Mouse (Mus musculus) hindbrain, embryonic 12.5 days (tissue): ENCODE measurements around the gene Trp73. TPM values are rescaled to one million over a fixed set of nuclear protein-coding genes. Genes with fewer than 3 reads are reported as not detected.

Experiments
- ATAC-seq: fragments of 200-750 bp; cut with Nextera tagmentation; 2 replicates; pipeline ENCODE4 v1.8.0; 2017; ENCODE audit warnings: moderate TSS enrichment; ENCODE audit not compliant: low FRiP score
- H3K27ac ChIP-seq: fragments of 300-500 bp; sonication (generic); 2 replicates; pipeline ENCODE4 v1.5.1; 2016; ENCODE audit warnings: mild to moderate bottlenecking
- H3K27me3 ChIP-seq: fragments of 300-500 bp; sonication (generic); 2 replicates; pipeline ENCODE4 v1.6.1; 2016; ENCODE audit warnings: mild to moderate bottlenecking
- H3K36me3 ChIP-seq: fragments of 300-500 bp; sonication (generic); 2 replicates; pipeline ENCODE4 v1.6.1; 2016; ENCODE audit warnings: mild to moderate bottlenecking
- H3K4me1 ChIP-seq: fragments of 300-500 bp; sonication (generic); 2 replicates; pipeline ENCODE4 v1.6.1; 2016
- H3K4me2 ChIP-seq: fragments of 300-500 bp; sonication (generic); replicated peaks from 2 replicates; pipeline ENCODE4 v1.6.1; 2016; ENCODE audit warnings: mild to moderate bottlenecking
- H3K4me3 ChIP-seq: fragments of 300-500 bp; sonication (generic); 2 replicates; pipeline ENCODE4 v1.5.1; 2016; ENCODE audit warnings: mild to moderate bottlenecking
- H3K9ac ChIP-seq: fragments of 300-500 bp; sonication (generic); 2 replicates; pipeline ENCODE4 v1.6.1; 2016; ENCODE audit warnings: mild to moderate bottlenecking, moderate library complexity
- H3K9me3 ChIP-seq: fragments of 300-500 bp; sonication (generic); replicated peaks from 2 replicates; pipeline ENCODE4 v1.6.1; 2016; ENCODE audit warnings: mild to moderate bottlenecking
- WGBS: fragments of 180-500 bp; shearing (Covaris S2); methylation state at CpG from one replicate; pipeline ENCODE4 v1.1.7; 2016; 5-methylcytosine and 5-hydroxymethylcytosine counted together
- polyA plus RNA-seq: library from polyadenylated mRNA; unstranded; fragments of >200 nt; fragmentation: Nextera tagmentation; extraction: Ambion mirVana; gene quantifications from 2 replicates; pipeline ENCODE4 v1.2.1, GENCODE M21; 2016

Trp73 gene
- polyA plus RNA-seq, 1 experiment from 2014 or later = 1.7 TPM

DNA sequence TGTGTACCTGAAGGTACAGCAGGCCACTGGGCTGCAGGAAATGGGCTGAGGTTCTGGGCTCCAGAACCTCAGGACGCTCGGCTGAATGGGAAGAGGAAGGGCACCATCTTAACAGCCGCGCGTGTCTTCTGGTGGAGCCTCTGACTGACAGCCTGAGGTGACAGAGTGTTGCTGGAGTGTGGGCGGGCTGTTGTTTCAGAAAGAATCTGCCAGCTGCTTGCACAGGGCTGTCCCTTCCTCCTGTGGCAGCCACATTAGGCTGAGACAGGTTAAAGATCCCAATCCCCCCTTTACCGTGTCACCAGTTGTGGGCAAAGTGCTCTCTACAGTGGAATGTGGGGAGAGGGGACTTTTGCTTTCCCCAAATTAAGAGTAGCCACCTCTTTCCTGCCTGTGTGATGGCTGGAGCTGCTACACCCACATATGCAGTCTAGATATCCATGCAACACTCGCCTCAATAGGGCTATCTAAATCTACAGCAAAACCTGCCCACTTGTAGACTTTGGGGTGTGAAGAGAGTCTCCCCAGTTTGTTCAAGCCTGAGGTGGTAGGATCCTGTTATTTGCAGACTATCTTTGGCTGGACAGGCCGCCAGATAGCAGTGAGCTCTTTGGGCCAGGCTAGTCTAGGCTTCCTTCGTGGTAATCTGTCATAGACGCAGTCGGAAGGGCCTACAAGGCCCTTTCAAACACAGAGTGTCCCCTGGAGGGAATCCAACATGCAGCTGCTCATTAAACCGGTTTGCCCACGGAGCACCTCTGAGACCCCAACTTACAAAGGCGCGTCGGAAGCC lies 115.1 kb downstream of the Trp73 start:
- H3K27me3 ChIP-seq = peaks cover 38% of the 10 kb centered on the region
- peaks cover 24% of the 10 kb centered on the region for H3K36me3 ChIP-seq
- WGBS = 35% methylated on average over 17 of the region's 17 CpGs
- no peak for ATAC-seq
- no peak overlapping the region for H3K27ac ChIP-seq
- peak overlapping the region; percentile 52 for H3K4me2 ChIP-seq
- peaks cover 31% of the 10 kb centered on the region for H3K4me1 ChIP-seq
- no peak overlapping the region for H3K9ac ChIP-seq
- no peak overlapping the region for H3K4me3 ChIP-seq
- no peaks in the 10 kb centered on the region for H3K9me3 ChIP-seq

- no peaks in the 10 kb centered on the region for H3K9me3 ChIP-seq
- H3K36me3 ChIP-seq = peaks cover 34% of the 10 kb centered on the region
- no peak overlapping the region for H3K4me2 ChIP-seq
- peaks cover 38% of the 10 kb centered on the region for H3K27me3 ChIP-seq
- whole genome bisulfite sequencing = 32% methylated on average over 8 of the region's 8 CpGs
- ATAC-seq = no peak
- H3K9ac ChIP-seq = no peak overlapping the region
- H3K4me1 ChIP-seq = peaks cover 31% of the 10 kb centered on the region
- H3K4me3 ChIP-seq = no peak overlapping the region
- H3K27ac ChIP-seq = no peak overlapping the region
These were observed 116.0 kb downstream of the Trp73 start for GRCm38 (mm10) chr4:154023754-154024601.

GRCm38 (mm10) chr4:154022844-154023243 lies 117.2 kb downstream of the Trp73 start:
- peaks cover 38% of the 10 kb centered on the region for H3K27me3 ChIP-seq
- peaks cover 31% of the 10 kb centered on the region for H3K4me1 ChIP-seq
- H3K27ac ChIP-seq = no peak overlapping the region
- H3K36me3 ChIP-seq = peaks cover 45% of the 10 kb centered on the region
- H3K4me2 ChIP-seq = no peak overlapping the region
- no peak overlapping the region for H3K9ac ChIP-seq
- whole genome bisulfite sequencing = 36% methylated on average over 4 of the region's 4 CpGs
- H3K4me3 ChIP-seq = no peak overlapping the region
- ATAC-seq = no peak
- H3K9me3 ChIP-seq = no peaks in the 10 kb centered on the region

- H3K9ac ChIP-seq = no peak overlapping the region
- peaks cover 35% of the 10 kb centered on the region for H3K27me3 ChIP-seq
- H3K4me1 ChIP-seq = peaks cover 31% of the 10 kb centered on the region
- no peak overlapping the region for H3K4me2 ChIP-seq
- no peak overlapping the region for H3K4me3 ChIP-seq
- WGBS = 72% methylated on average over 4 of the region's 4 CpGs
- H3K27ac ChIP-seq = no peak overlapping the region
- peaks cover 50% of the 10 kb centered on the region for H3K36me3 ChIP-seq
- no peak for ATAC-seq
- H3K9me3 ChIP-seq = no peaks in the 10 kb centered on the region
These were observed 117.6 kb downstream of the Trp73 start for GRCm38 (mm10) chr4:154022407-154022806.

GRCm38 (mm10) chr4:154021432-154021831 lies 118.6 kb downstream of the Trp73 start:
- Histone ChIP-seq H3K27me3 (peaks cover 26% of the 10 kb centered on the region), H3K9me3 (no peaks in the 10 kb centered on the region), H3K9ac (no peak overlapping the region), H3K27ac (no peak overlapping the region), H3K4me3 (no peak overlapping the region), H3K36me3 (peaks cover 59% of the 10 kb centered on the region), H3K4me2 (no peak overlapping the region), H3K4me1 (peaks cover 30% of the 10 kb centered on the region)
- ATAC-seq = no peak
- 93% methylated on average over 9 of the region's 9 CpGs for WGBS

GRCm38 (mm10) chr4:154019571-154019970 lies 120.4 kb downstream of the Trp73 start:
- ATAC-seq = no peak
- peaks cover 16% of the 10 kb centered on the region for H3K4me1 ChIP-seq
- no peak overlapping the region for H3K27ac ChIP-seq
- H3K27me3 ChIP-seq = peaks cover 12% of the 10 kb centered on the region
- H3K9ac ChIP-seq = no peak overlapping the region
- H3K36me3 ChIP-seq = peaks cover 78% of the 10 kb centered on the region
- H3K4me3 ChIP-seq = no peak overlapping the region
- no peak overlapping the region for H3K4me2 ChIP-seq
- no peaks in the 10 kb centered on the region for H3K9me3 ChIP-seq
- 80% methylated on average over 7 of the region's 7 CpGs for WGBS

GRCm38 (mm10) chr4:154015476-154015875 lies 124.5 kb downstream of the Trp73 start:
- Histone ChIP-seq H3K4me2 (no peak overlapping the region), H3K27me3 (no peaks in the 10 kb centered on the region), H3K9me3 (no peaks in the 10 kb centered on the region), H3K4me3 (no peak overlapping the region), H3K36me3 (peaks cover 62% of the 10 kb centered on the region), H3K9ac (no peak overlapping the region), H3K27ac (no peak overlapping the region), H3K4me1 (peaks cover 22% of the 10 kb centered on the region)
- 89% methylated on average over 11 of the region's 11 CpGs for WGBS
- ATAC-seq = no peak

DNA sequence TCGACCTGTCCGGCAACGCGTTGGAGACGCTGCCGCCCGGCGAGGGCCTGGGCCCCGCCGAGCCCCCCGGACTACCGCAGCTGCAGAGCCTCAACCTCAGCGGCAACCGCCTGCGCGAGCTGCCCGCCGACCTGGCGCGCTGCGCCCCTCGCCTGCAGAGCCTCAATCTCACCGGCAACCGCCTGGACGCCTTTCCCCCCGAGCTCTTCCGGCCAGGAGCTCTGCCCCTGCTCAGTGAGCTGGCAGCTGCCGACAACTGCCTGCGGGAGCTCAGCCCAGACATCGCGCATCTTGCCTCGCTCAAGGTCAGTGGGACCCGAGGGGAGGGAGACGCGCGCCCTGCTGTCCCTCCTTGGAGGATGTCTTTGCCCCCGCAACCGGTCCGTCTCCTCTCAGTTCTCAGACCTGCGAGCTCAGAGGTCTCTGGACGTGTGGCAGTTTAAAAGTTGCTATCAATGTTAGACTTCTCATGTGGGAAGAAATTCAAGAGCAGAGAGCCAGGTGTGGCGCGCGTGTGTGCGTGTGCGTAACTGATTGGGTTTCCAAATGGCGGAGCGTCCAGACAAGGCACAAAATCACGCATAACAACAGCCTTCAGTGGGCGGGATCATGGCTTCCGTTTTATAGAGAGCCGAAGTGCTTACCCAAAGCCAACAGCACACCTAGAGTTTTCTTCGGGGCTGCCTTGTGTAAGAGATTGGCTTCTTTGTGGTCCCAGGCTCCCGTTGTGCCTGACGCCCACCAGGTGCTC lies 127.7 kb downstream of the Trp73 start:
- peak overlapping the region; percentile 72 for H3K27ac ChIP-seq
- H3K4me2 ChIP-seq = peak overlapping the region; percentile 96
- ATAC-seq = no peak
- H3K9ac ChIP-seq = peak overlapping the region; percentile 96
- peaks cover 22% of the 10 kb centered on the region for H3K4me1 ChIP-seq
- no peaks in the 10 kb centered on the region for H3K9me3 ChIP-seq
- peaks cover 32% of the 10 kb centered on the region for H3K36me3 ChIP-seq
- peak overlapping the region; percentile 100 for H3K4me3 ChIP-seq
- 3% methylated on average over 55 of the region's 55 CpGs for WGBS
- no peaks in the 10 kb centered on the region for H3K27me3 ChIP-seq

DNA sequence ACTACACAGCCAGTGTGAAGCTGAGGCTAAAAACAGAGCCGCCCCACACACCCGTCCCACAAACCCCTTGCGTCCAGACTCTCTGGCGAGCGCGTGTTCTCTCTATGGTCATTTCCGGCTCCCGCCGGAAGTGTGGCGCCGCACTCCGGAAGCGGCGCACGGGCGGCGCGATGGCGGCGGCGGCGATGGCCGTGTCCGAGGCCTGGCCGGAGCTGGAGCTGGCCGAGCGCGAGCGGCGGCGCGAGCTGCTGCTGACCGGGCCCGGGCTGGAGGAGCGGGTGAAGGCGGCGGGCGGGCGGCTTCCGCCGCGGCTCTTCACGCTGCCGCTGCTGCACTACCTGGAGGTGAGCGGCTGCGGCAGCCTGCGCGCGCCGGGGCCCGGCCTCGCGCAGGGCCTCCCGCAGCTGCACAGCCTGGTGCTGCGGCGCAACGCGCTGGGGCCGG lies 128.3 kb downstream of the Trp73 start, which contains the start of gene Lrrc47:
Lrrc47 (plus strand) TSS at position 86 of the 444 bp plus-strand sequence.
- Histone ChIP-seq H3K4me3 (peak within 1 kb of the TSS; percentile 100), H3K4me2 (peak within 1 kb of the TSS; percentile 96), H3K27me3 (no peaks in the 10 kb centered on the region), H3K9me3 (no peaks in the 10 kb centered on the region), H3K36me3 (peaks cover 32% of the 10 kb centered on the region), H3K4me1 (peaks cover 22% of the 10 kb centered on the region), H3K27ac (peak within 1 kb of the TSS; percentile 72), H3K9ac (peak within 1 kb of the TSS; percentile 96)
- under 1% methylated on average over 53 of the region's 59 CpGs for WGBS
- peak; percentile 92 for ATAC-seq

DNA sequence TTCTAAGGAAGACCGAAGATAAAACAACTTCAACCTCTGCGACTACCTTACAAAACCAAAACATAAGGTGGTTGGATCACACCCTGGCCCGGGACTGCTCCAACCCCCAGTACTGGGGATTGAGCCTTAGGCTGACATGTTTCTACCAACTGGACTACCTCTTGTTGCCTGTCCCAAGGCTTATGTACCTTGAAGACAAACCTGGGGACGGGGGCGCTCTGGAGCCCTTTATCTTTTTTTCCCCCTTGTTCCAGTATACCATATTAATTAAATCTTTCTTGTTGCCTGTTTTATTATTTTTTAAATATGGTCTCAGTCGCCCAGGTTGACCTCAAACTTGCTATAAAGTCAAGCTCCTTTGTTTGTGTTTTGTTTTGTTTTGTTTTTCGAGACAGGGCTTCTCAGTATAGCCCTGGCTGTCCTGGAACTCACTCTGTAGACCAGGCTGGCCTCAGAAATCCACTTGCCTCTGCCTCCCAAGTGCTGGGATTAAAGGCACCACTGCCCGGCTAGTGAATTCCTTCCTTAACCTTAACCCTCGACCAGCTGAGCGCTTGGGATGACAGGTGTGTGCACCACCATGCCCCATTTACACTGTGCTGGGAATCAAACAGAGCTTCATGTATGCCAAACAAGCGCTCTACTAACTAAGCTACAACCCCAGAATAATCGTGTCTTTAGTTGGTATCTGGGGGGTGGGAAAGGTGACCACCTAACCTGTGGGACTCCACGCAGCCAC lies 128.9 kb downstream of the Trp73 start:
- Histone ChIP-seq H3K4me2 (peak overlapping the region; percentile 96), H3K27ac (no peak overlapping the region), H3K27me3 (no peaks in the 10 kb centered on the region), H3K4me1 (peaks cover 22% of the 10 kb centered on the region), H3K9me3 (no peaks in the 10 kb centered on the region), H3K9ac (peak overlapping the region; percentile 96), H3K4me3 (peak overlapping the region; percentile 100), H3K36me3 (peaks cover 32% of the 10 kb centered on the region)
- 28% methylated on average over 13 of the region's 13 CpGs for WGBS
- peak; percentile 72 for ATAC-seq

GRCm38 (mm10) chr4:154007759-154008158 lies 132.2 kb downstream of the Trp73 start:
- Histone ChIP-seq H3K27ac (no peak overlapping the region), H3K36me3 (peaks cover 46% of the 10 kb centered on the region), H3K27me3 (no peaks in the 10 kb centered on the region), H3K4me1 (peaks cover 11% of the 10 kb centered on the region), H3K9me3 (no peaks in the 10 kb centered on the region), H3K4me2 (no peak overlapping the region), H3K9ac (no peak overlapping the region), H3K4me3 (no peak overlapping the region)
- 85% methylated on average over 4 of the region's 4 CpGs for WGBS
- ATAC-seq = no peak
